2 mouse cellular contexts compared by ENCODE assay signal in the genomic region with DNA sequence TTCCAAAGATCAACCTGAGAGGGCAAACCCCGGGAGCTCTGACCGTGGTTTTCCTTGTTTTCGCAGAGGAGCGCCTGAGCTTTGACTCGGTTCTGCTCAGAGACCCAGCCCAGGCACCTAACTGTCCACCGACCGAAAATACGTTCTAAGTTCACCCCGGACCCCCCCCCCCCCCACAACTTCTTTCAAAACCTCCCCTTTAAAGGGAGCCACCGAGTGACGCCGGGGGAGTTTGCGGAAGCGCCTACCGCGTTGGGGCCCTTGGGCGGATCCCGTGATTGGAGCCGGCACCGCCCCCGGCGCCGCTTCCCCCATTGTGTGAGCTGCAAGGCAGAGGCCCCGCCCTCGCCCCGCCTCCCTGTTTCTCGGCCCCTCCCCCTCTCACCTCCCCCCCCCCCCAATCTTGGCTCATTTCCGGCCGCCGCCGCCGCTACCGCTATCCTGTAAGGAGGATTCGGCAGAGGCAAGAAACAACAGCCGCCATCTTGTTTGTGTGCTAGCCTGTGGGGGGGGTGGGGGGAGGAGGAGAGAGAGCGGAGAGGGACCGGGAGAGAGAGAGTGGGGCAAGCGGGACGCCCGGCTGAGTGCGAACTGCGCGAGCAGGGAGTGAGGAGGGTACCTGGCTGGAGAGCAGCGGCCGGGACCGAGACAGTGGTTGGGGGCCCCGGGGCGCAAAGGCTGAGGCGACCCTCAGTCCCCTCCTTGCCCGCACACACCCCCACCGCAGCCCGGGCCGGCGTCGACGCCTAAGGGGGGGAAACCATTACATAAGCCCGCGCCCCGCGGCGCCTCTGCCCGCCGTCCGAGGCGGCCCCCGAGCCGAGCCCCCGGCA.
TF ChIP-seq lines count a peak whose summit lies in the region.

A gene (plus strand): TSS at position 439 of the 833 bp plus-strand sequence.

TF ChIP-seq in C2C12, 6 proteins besides CTCF, POLR2A, EP300 and RAD21 (continued from another document):
- no peak for TF ChIP-seq MAX (IDR thresholded peaks at IDR 0.05)
TF ChIP-seq in C2C12: peak in this region for 0.

TF ChIP-seq in myocyte, 11 proteins besides CTCF, POLR2A, EP300 and RAD21 (continued from another document):
- TF ChIP-seq MYOD1 (IDR thresholded peaks at IDR 0.05; ENCODE audit: control insufficient read depth in 1 of 3, insufficient read length in 2 of 3, low read depth in 2 of 3): peak in 1 of 3 experiments; percentile 1
- TF ChIP-seq POLR2AphosphoS2 (IDR thresholded peaks at IDR 0.05; ENCODE audit: insufficient read length, low read depth): peak; percentile 84
TF ChIP-seq in myocyte: peak in this region for 2.
